Mouse (Mus musculus) cortical plate, adult 2 months (tissue): ENCODE data around the gene Ndufs5.

ENCODE experiments used
- CTCF ChIP-seq: fragments of 200-500 bp; IDR thresholded peaks from 2 replicates; pipeline ENCODE4 v1.5.1; 2011; ENCODE audit warnings: mild to moderate bottlenecking, control low read depth, low read length; ENCODE audit not compliant: insufficient read depth; ENCODE audit errors: extremely low read depth
- POLR2A ChIP-seq: fragments of 200-500 bp; IDR thresholded peaks from 2 replicates; pipeline ENCODE4 v1.6.1; 2011; ENCODE audit warnings: mild to moderate bottlenecking, low read length, control low read depth; ENCODE audit not compliant: insufficient read depth; ENCODE audit errors: extremely low read depth

DNA sequence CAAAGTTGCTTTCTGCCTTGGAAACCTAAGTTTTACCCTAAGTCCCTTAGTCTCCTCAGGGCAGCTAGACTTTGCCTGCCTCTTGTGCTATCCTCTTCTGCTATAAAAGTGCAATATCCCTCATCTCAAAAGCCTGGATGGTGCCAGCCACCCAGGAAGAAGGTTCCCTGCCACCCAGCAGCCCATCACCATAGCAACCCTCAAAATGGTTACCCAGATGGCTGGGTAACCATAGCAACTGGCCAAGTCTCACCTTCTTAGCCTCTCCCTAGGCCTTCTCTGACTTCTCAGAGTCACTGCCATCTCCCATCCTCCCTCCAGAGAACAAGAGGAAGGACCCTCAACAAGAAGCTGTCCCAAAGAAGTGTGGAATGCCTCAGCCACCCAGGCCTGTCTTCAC is 47.4 kb downstream of the Ndufs5 start:
- no peak for TF ChIP-seq CTCF
- no peak for TF ChIP-seq POLR2A
